Mouse (Mus musculus) testis, adult 2 months (tissue): ENCODE measurements at regions not wholly inside any gene's neighbourhood (a gene's known extent, or its start where the extent isn't known, plus 50 kb on each side); places are given as distances from the start of the nearest gene placed in this dataset.

Experiments
- CTCF ChIP-seq: fragments of 200-500 bp; IDR thresholded peaks from 2 replicates; pipeline ENCODE4 v1.5.1; 2012; ENCODE audit warnings: low read depth, mild to moderate bottlenecking, inconsistent platforms, low read length, moderate library complexity; ENCODE audit not compliant: control insufficient read depth, insufficient read depth, insufficient replicate concordance
- POLR2A ChIP-seq: fragments of 200-500 bp; IDR thresholded peaks from 2 replicates; pipeline ENCODE4 v1.6.1; 2012; ENCODE audit warnings: low read depth, mild to moderate bottlenecking, inconsistent platforms, low read length, moderate library complexity; ENCODE audit not compliant: control insufficient read depth

GRCm38 (mm10) chr12:9934158-9934557 lies 364.2 kb downstream of the Osr1 start:
- TF ChIP-seq POLR2A, result no peak
- no peak for TF ChIP-seq CTCF
